Mouse (Mus musculus) kidney, embryonic 16.5 days (tissue): ENCODE results near the gene Otogl. TPM values are rescaled to one million over a fixed set of nuclear protein-coding genes. Genes with fewer than 3 reads are reported as not detected.

Experiments
- ATAC-seq: fragments of 200-750 bp; cut with Nextera tagmentation; 2 replicates; pipeline ENCODE4 v1.8.0; 2017; ENCODE audit warnings: moderate TSS enrichment; ENCODE audit not compliant: low FRiP score, low TSS enrichment
- H3K27ac ChIP-seq: fragments of 300-500 bp; sonication (generic); 2 replicates; pipeline ENCODE4 v1.5.1; 2014; ENCODE audit warnings: low read length
- H3K27me3 ChIP-seq: fragments of 300-500 bp; sonication (generic); 2 replicates; pipeline ENCODE4 v1.6.1; 2014; ENCODE audit warnings: low read length, control low read depth, mixed read lengths; ENCODE audit not compliant: insufficient read depth
- H3K36me3 ChIP-seq: fragments of 300-500 bp; sonication (generic); 2 replicates; pipeline ENCODE4 v1.6.1; 2014; ENCODE audit warnings: low read length, control low read depth, mixed read lengths; ENCODE audit not compliant: insufficient read depth
- H3K4me1 ChIP-seq: fragments of 300-500 bp; sonication (generic); 2 replicates; pipeline ENCODE4 v1.6.1; 2014; ENCODE audit warnings: low read length, control low read depth, mixed read lengths; ENCODE audit not compliant: insufficient read depth
- H3K4me2 ChIP-seq: fragments of 300-500 bp; sonication (generic); replicated peaks from 2 replicates; pipeline ENCODE4 v1.6.1; 2014; ENCODE audit warnings: low read depth, low read length
- H3K4me3 ChIP-seq: fragments of 300-500 bp; sonication (generic); 2 replicates; pipeline ENCODE4 v1.5.1; 2014; ENCODE audit warnings: mild to moderate bottlenecking, low read length
- H3K9ac ChIP-seq: fragments of 300-500 bp; sonication (generic); replicated peaks from 2 replicates; pipeline ENCODE4 v1.6.1; 2014; ENCODE audit warnings: low read length
- H3K9me3 ChIP-seq: fragments of 300-500 bp; sonication (generic); 2 replicates; pipeline ENCODE4 v1.6.1; 2016; ENCODE audit warnings: low read length, control low read depth
- WGBS: fragments of 180-500 bp; shearing (Covaris S2); extraction: QIAGEN DNeasy Blood & Tissue Kit; methylation state at CpG from one replicate; pipeline ENCODE4 v1.1.7; 2014; 5-methylcytosine and 5-hydroxymethylcytosine counted together
- polyA plus RNA-seq: library from polyadenylated mRNA; unstranded; fragments of >200 nt; fragmentation: Nextera tagmentation; extraction: Ambion mirVana; gene quantifications from 2 replicates; pipeline ENCODE4 v1.2.1, GENCODE M21; 2015

Gene Otogl
- polyA plus RNA-seq, 1 experiment from 2014 or later, result 0.06 TPM

- H3K9ac ChIP-seq, result no peak overlapping the region
- H3K36me3 ChIP-seq, result no peaks in the 10 kb centered on the region
- H3K4me1 ChIP-seq, result no peaks in the 10 kb centered on the region
- ATAC-seq, result no peak
- no peak overlapping the region for H3K27ac ChIP-seq
- no peaks in the 10 kb centered on the region for H3K27me3 ChIP-seq
- H3K9me3 ChIP-seq, result no peaks in the 10 kb centered on the region
- H3K4me3 ChIP-seq, result no peak overlapping the region
- no peak overlapping the region for H3K4me2 ChIP-seq
These were observed 177.6 kb downstream of the Otogl start for GRCm38 (mm10) chr10:107734327-107734726.

GRCm38 (mm10) chr10:107725631-107726030, 186.3 kb downstream of the Otogl start:
- WGBS, result 67% methylated on average over 7 of the region's 7 CpGs
- Histone ChIP-seq H3K4me3 (no peak overlapping the region), H3K27me3 (no peaks in the 10 kb centered on the region), H3K36me3 (no peaks in the 10 kb centered on the region), H3K27ac (no peak overlapping the region), H3K9ac (no peak overlapping the region), H3K4me1 (no peaks in the 10 kb centered on the region), H3K9me3 (no peaks in the 10 kb centered on the region), H3K4me2 (no peak overlapping the region)
- ATAC-seq, result no peak

GRCm38 (mm10) chr10:107719806-107720205, 192.1 kb downstream of the Otogl start, which contains the start of gene Ptprq:
Gene Ptprq, minus strand, starts transcription at chr10:107720051.
- ATAC-seq, result no peak
- 75% methylated on average over 1 of the region's 1 CpGs for WGBS
- H3K36me3 ChIP-seq, result no peaks in the 10 kb centered on the region

More at GRCm38 (mm10) chr10:107719806-107720205, 192.1 kb downstream of the Otogl start, which contains the start of gene Ptprq:
- Histone ChIP-seq H3K27ac (no peak within 1 kb of the TSS), H3K9me3 (no peaks in the 10 kb centered on the region), H3K4me1 (no peaks in the 10 kb centered on the region), H3K4me2 (no peak within 1 kb of the TSS), H3K4me3 (no peak within 1 kb of the TSS), H3K27me3 (no peaks in the 10 kb centered on the region), H3K9ac (no peak within 1 kb of the TSS)

Other genes with a start within 250 kb of the Otogl start
- gene Ptprq, start 192.1 kb downstream of the Otogl start, polyA plus RNA-seq, result 0.10 and 0.12 TPM in 2 replicates